Mouse (Mus musculus): ENCODE results near the gene Ifih1.

- no peak for TF ChIP-seq TAL1 (conservative IDR thresholded peaks at IDR 0.05; ENCODE audit: low read depth, low read length)
- TF ChIP-seq CTCF (IDR thresholded peaks at IDR 0.05; ENCODE audit: low read depth, low read length) = no peak
Measured at GRCm38 (mm10) chr2:62639869-62640268, 6.2 kb downstream of the Ifih1 start.

Measured in G1E (cell line).